Mouse (Mus musculus) liver, adult 2 months (tissue): ENCODE results near the gene Tmcc2. TPM values are rescaled to one million over a fixed set of nuclear protein-coding genes. Genes with fewer than 3 reads are reported as not detected.

ENCODE experiments used
- DNase-seq: peaks from one replicate; pipeline ENCODE4 v3.0.0-alpha.2; 2011; ENCODE audit warnings: low read depth, low spot score; ENCODE audit errors: extremely low read depth
- H3K27ac ChIP-seq: fragments of 200-500 bp; replicated peaks from 2 replicates; pipeline ENCODE4 v1.5.1; 2012; ENCODE audit warnings: low read depth, mild to moderate bottlenecking, control low read depth, inconsistent platforms, low read length; ENCODE audit not compliant: insufficient read depth
- H3K27me3 ChIP-seq: fragments of 200-500 bp; 2 replicates; pipeline ENCODE4 v1.6.1; 2012; ENCODE audit warnings: mild to moderate bottlenecking, moderate library complexity, low read length, inconsistent platforms; ENCODE audit not compliant: control insufficient read depth, insufficient read depth
- H3K36me3 ChIP-seq: fragments of 200-500 bp; 2 replicates; pipeline ENCODE4 v1.6.1; 2012; ENCODE audit warnings: low read length, inconsistent platforms; ENCODE audit not compliant: control insufficient read depth, insufficient read depth
- H3K4me1 ChIP-seq: fragments of 200-500 bp; 2 replicates; pipeline ENCODE4 v1.6.1; 2011; ENCODE audit warnings: low read length; ENCODE audit not compliant: control insufficient read depth, insufficient read depth
- H3K4me3 ChIP-seq: fragments of 200-500 bp; 2 replicates; pipeline ENCODE4 v1.5.1; 2011; ENCODE audit warnings: low read depth, mild to moderate bottlenecking, control low read depth, low read length, moderate library complexity; ENCODE audit not compliant: insufficient read depth
- H3K79me2 ChIP-seq: fragments of 200-500 bp; 2 replicates; pipeline ENCODE4 v1.6.1; 2012; ENCODE audit warnings: inconsistent platforms, mild to moderate bottlenecking, low read length, moderate library complexity; ENCODE audit not compliant: control insufficient read depth, insufficient read depth
- H3K9ac ChIP-seq: fragments of 200-500 bp; 2 replicates; pipeline ENCODE4 v1.6.1; 2012; ENCODE audit warnings: low read depth, mild to moderate bottlenecking, control low read depth, inconsistent platforms, low read length
- CTCF ChIP-seq: fragments of 200-500 bp; IDR thresholded peaks from 2 replicates; pipeline ENCODE4 v1.5.1; 2011; ENCODE audit warnings: low read depth, low read length, control low read depth
- POLR2A ChIP-seq: fragments of 200-500 bp; IDR thresholded peaks from 2 replicates; pipeline ENCODE4 v1.6.1; 2011; ENCODE audit warnings: low read length, control low read depth; ENCODE audit not compliant: insufficient read depth; ENCODE audit errors: extremely low read depth
- WGBS: fragments of 180-500 bp; shearing (Covaris S2); methylation state at CpG from one replicate; pipeline ENCODE4 v1.1.7; 2018; 5-methylcytosine and 5-hydroxymethylcytosine counted together
- polyA plus RNA-seq: library from polyadenylated mRNA; depleted of rRNA; stranded (reverse); fragments of >200 nt; gene quantifications from 2 replicates; pipeline ENCODE4 v1.2.3, GENCODE M21; 2012
- total RNA-seq: library from RNA; depleted of rRNA; stranded (reverse); fragments of >200 nt; gene quantifications from 2 replicates; pipeline ENCODE4 v1.2.3, GENCODE M21; 2014

The Tmcc2 gene
- total and polyA plus RNA-seq, 2 experiments: 1.6 to 2.5 TPM

DNA sequence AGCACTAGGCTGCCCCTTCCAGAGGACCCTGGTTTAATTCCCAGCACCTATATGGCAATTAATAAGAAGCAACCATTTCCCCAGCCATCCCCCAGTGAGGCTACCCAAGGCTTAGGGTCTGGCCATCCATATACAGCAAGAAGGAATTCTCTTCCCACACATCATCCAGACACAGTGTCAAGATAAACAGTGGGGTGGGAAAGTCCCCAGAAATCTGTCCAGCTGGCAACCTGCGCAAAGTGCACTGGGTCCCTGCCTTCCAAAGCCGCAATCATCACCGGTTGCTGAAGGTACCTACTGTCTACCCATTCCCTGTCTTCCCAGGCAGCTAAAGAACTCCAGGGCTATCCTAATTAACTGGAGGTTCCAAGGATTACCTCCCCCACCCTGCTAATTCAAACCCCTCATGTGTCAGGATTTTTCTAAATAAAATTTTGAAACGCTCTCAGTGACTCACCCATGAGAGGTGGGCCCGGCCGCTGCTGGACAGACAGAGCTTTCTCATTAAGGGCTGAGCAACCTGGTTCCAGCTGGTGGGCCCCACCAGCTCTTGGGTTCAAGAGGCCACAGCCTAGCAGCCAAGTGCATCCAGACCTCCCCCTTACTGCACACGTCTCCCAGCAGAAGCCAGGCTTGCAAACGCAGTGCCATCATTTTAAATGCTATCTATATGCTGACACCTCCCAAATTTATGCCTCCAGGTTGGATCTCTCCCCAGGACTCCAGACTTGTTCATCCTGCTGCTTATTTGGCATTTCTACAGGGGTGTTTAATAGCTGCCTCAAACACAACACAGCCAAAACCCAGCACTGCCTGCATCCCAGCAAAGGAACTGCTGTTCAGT, 14.6 kb downstream of the Tmcc2 start:
- Histone ChIP-seq H3K79me2 (no peaks in the 10 kb centered on the region), H3K27me3 (no peaks in the 10 kb centered on the region), H3K4me1 (peaks cover 3% of the 10 kb centered on the region; the same call in 1 of the 2 replicates), H3K9ac (no peak overlapping the region), H3K36me3 (no peaks in the 10 kb centered on the region), H3K4me3 (no peak overlapping the region), H3K27ac (peak overlapping the region; percentile 8)
- WGBS: 75% methylated on average over 8 of the region's 8 CpGs
- TF ChIP-seq POLR2A (no peak), CTCF (no peak)
- DNase-seq: no peak

DNA sequence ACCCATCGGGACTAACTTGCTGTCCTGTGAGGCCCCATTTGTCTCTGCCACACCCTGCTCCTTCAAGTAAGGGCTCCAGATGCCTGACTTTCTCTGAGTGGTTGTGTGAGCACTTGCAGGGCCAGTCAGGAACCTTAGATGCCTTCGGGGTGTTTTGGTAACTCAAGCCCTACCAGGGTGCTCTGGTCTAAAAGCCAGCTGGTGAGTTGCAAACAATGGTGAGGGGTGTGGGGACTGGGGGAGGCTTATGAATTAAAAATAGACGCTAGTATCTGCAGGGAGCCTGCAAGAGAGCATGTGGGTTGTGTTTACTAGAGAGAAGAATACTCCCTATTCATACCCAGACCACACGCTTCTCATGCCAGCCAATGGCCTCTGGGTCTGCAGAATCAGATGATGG, 15.8 kb downstream of the Tmcc2 start:
- no peaks in the 10 kb centered on the region for H3K27me3 ChIP-seq
- no peak overlapping the region for H3K9ac ChIP-seq
- no peak for DNase-seq
- WGBS: 77% methylated on average over 4 of the region's 4 CpGs
- no peak overlapping the region for H3K4me3 ChIP-seq
- H3K79me2 ChIP-seq: no peaks in the 10 kb centered on the region
- peaks cover 3% of the 10 kb centered on the region; the same call in 1 of the 2 replicates for H3K4me1 ChIP-seq
- no peaks in the 10 kb centered on the region for H3K36me3 ChIP-seq
- H3K27ac ChIP-seq: peak overlapping the region; percentile 35; the same call in 1 of the 2 replicates
- TF ChIP-seq CTCF: no peak

DNA sequence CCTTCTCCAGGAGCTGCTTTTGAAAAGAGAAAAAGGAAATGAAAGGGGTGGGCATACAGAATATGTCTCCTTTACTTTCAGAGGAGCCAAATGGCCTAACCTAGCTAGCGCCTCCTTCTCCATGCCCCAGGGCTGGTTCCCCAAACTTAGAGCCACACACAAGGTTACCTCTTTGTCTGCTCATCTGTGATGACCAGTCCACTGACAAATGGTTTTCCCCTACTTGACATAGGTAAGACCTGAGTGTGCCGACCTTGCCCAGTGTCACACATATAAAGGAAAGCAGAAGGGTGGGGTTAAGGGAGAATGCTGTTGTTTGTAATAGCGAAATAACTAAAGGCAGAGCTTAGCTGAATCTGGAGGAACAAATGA, 16.2 kb downstream of the Tmcc2 start:
- Histone ChIP-seq H3K9ac (no peak overlapping the region), H3K36me3 (no peaks in the 10 kb centered on the region), H3K27me3 (no peaks in the 10 kb centered on the region), H3K4me1 (peaks cover 3% of the 10 kb centered on the region; the same call in 1 of the 2 replicates), H3K79me2 (no peaks in the 10 kb centered on the region), H3K27ac (peak overlapping the region; percentile 35), H3K4me3 (no peak overlapping the region)
- no peak for DNase-seq
- TF ChIP-seq CTCF: no peak
- TF ChIP-seq POLR2A: no peak
- 77% methylated on average over 3 of the region's 3 CpGs for WGBS

- TF ChIP-seq CTCF: no peak
- TF ChIP-seq POLR2A: no peak
- Histone ChIP-seq H3K27me3 (no peaks in the 10 kb centered on the region), H3K4me3 (no peak overlapping the region), H3K79me2 (no peaks in the 10 kb centered on the region), H3K36me3 (no peaks in the 10 kb centered on the region), H3K4me1 (peaks cover 3% of the 10 kb centered on the region; the same call in 1 of the 2 replicates), H3K27ac (peak overlapping the region; percentile 49), H3K9ac (no peak overlapping the region)
- WGBS: 35% methylated on average over 5 of the region's 5 CpGs
- DNase-seq: peak; percentile 14
Measured at GRCm38 (mm10) chr1:132374140-132374872, 16.8 kb downstream of the Tmcc2 start.

GRCm38 (mm10) chr1:132372896-132373534, 18.1 kb downstream of the Tmcc2 start:
- Histone ChIP-seq H3K79me2 (no peaks in the 10 kb centered on the region), H3K27me3 (no peaks in the 10 kb centered on the region), H3K36me3 (no peaks in the 10 kb centered on the region), H3K27ac (no peak overlapping the region), H3K4me1 (peaks cover 3% of the 10 kb centered on the region; the same call in 1 of the 2 replicates), H3K9ac (no peak overlapping the region), H3K4me3 (no peak overlapping the region)
- no peak for DNase-seq
- WGBS: 31% methylated on average over 6 of the region's 6 CpGs
- TF ChIP-seq POLR2A (no peak), CTCF (no peak)
